Mouse (Mus musculus): ENCODE measurements around the gene Olfr1191-ps1. TPM values are rescaled to one million over a fixed set of nuclear protein-coding genes. Genes with fewer than 3 reads are reported as not detected.
"Not testable (repeated sequence)": the region's sequence is repeated elsewhere in the genome, so short reads cannot be mapped to it uniquely, and the experiment has no call there.

The Olfr1191-ps1 gene
- under 1 TPM in 1 of 2 experiments, not detected in 1; 0.06 TPM for total RNA-seq (2021)
- long read RNA-seq, experiment 1: 0 reads
- long read RNA-seq, experiment 2: 0 reads

DNA sequence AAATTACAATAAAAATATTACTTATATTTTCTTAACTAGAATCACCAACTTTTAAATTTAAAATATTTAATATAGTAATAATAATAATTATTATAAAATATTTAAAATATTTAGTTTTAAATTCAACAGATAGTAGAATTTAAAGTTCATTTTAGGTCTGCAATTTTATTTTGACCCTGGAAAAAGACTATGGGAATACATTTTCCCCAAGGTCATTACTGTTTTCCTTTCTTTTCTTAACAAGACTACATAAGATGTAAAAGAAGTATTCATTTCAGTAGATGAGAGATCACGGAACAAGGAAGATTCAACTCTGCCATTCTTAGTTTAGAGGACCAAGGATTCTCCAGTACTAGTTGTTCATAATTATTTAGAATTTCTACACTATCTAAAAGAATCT, at the start of gene Olfr1191-ps1:
TSS of gene Olfr1191-ps1 (plus strand) at position 301 of the 400 bp plus-strand sequence.
- DNase-seq: not testable (repeated sequence)

DNA sequence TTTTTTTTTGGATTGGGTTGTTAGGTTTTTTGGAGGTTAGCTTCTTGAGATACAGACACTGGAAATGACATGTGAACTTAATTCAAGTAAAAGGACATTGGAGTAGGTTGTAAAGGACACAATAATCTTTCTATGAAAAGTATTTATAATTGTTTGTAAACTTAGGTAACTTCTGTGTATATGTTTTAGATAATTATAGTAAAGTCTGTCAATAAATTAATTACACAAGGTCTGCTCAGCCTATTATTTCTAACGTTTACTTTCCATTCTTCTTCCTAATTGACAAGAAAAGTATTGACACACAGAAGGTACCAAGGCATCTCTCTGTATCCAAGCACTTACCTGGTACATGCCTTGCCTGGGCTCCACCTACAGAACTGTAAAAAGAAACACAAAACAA, 7.9 kb downstream of the Olfr1191-ps1 start, which contains the start of gene Olfr1192-ps1:
TSS of gene Olfr1192-ps1 (plus strand) at position 301 of the 400 bp plus-strand sequence.
- no peak for DNase-seq

DNA sequence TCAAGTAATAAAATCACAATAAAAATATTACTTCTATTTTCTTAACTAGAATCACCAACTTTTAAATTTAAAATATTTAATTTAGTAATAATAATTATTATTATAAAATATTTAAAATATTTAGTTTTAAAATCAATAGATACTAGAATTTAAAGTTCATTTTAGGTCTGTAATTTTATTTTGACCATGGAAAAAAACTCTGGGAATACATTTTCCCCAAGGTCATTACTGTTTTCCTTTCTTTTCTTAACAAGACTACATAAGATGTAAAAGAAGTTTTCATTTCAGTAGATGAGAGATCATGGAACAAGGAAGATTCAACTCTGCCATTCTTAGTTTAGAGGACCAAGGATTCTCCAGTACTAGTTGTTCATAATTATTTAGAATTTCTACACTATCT, 35.0 kb downstream of the Olfr1191-ps1 start, which contains the start of gene Olfr1193:
TSS of gene Olfr1193 (plus strand) at position 301 of the 400 bp plus-strand sequence.
- DNase-seq: not testable (repeated sequence)

DNA sequence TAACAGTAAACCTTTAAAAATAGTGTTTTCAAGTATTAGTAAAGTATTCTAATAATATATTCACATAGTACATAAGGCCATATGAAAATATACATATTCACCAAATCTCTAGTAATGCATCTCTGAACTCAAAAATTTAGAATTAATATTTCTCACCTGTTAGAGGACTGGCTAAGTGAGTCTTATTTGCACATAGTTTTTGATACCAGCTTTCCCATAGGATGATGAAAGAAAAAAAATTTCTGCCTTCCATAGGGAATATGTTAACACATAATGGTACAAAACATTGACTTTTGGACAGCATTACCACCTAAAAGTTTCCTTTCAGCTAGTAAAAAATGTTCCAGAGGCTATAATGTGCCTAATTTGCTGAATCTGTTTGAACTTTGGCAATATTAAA, 48.7 kb downstream of the Olfr1191-ps1 start, which contains the start of gene Olfr1195:
TSS of gene Olfr1195 (minus strand) at position 101 of the 400 bp plus-strand sequence.
- no peak for DNase-seq

Other genes with a start within 250 kb of the Olfr1191-ps1 start
- gene Olfr1179, start 234.1 kb upstream of the Olfr1191-ps1 start, total RNA-seq (2021): not detected
- gene Olfr1180, start 221.4 kb upstream of the Olfr1191-ps1 start, total RNA-seq (2021): not detected
- not detected for gene Olfr1181, start 214.4 kb upstream of the Olfr1191-ps1 start, total RNA-seq (2021)
- gene Gm13757, start 191.4 kb upstream of the Olfr1191-ps1 start, total RNA-seq (2021): not detected
- not detected for gene Olfr1183, start 185.7 kb upstream of the Olfr1191-ps1 start, total RNA-seq (2021)
- gene Olfr1184, start 156.9 kb upstream of the Olfr1191-ps1 start, total RNA-seq (2021): not detected
- not detected for gene Olfr1185-ps1, start 147.2 kb upstream of the Olfr1191-ps1 start, total RNA-seq (2021)
- not detected for gene Olfr1186, start 122.0 kb upstream of the Olfr1191-ps1 start, total RNA-seq (2021)
- not detected for gene Olfr1188, start 83.6 kb upstream of the Olfr1191-ps1 start, total RNA-seq (2021)
- gene Olfr1189, start 54.1 kb upstream of the Olfr1191-ps1 start, total RNA-seq (2021): not detected
- gene Olfr1192-ps1, start 8.0 kb downstream of the Olfr1191-ps1 start, total RNA-seq (2021): not detected
- not detected for gene Olfr1193, start 35.1 kb downstream of the Olfr1191-ps1 start, total RNA-seq (2021)
- gene Olfr1195, start 48.6 kb downstream of the Olfr1191-ps1 start, total RNA-seq (2021): not detected
- not detected for gene Olfr1196, start 64.1 kb downstream of the Olfr1191-ps1 start, total RNA-seq (2021)
- gene Olfr1197, start 91.8 kb downstream of the Olfr1191-ps1 start, total RNA-seq (2021): not detected
- not detected for gene Olfr1198, start 110.8 kb downstream of the Olfr1191-ps1 start, total RNA-seq (2021)
- not detected for gene Olfr1199, start 119.9 kb downstream of the Olfr1191-ps1 start, total RNA-seq (2021)
- not detected for gene Olfr1200, start 129.9 kb downstream of the Olfr1191-ps1 start, total RNA-seq (2021)
- not detected for gene Olfr1201, start 152.5 kb downstream of the Olfr1191-ps1 start, total RNA-seq (2021)
- not detected for gene Olfr1202, start 174.0 kb downstream of the Olfr1191-ps1 start, total RNA-seq (2021)
- gene Olfr1205, start 189.2 kb downstream of the Olfr1191-ps1 start, total RNA-seq (2021): not detected
- gene Olfr1204, start 208.8 kb downstream of the Olfr1191-ps1 start, total RNA-seq (2021): not detected
- not detected for gene Olfr1206, start 222.7 kb downstream of the Olfr1191-ps1 start, total RNA-seq (2021)

Measured in adrenal gland, postnatal 10 days (tissue).